Comparison of ENCODE assay signal across 8 mouse cellular contexts in genomic region chrX:7821865-7822779, GRCm38 (mm10). TPM values are rescaled to one million over a fixed set of nuclear protein-coding genes. Genes with fewer than 3 reads are reported as not detected.
DNase-seq lines count a peak whose midpoint lies in the region; ATAC-seq and TF ChIP-seq lines count a peak whose summit lies in the region.

Gene Kcnd1, plus strand, starts transcription at chrX:7822289.

- H3K4me3 ChIP-seq in testis, adult 2 months (ENCODE audit: control insufficient read depth, low read depth, low read length): peak within 1 kb of the TSS; percentile 13
- H3K4me3 ChIP-seq in embryonic facial prominence, embryonic 10.5 days: peak within 1 kb of the TSS; percentile 55
- H3K4me3 ChIP-seq in liver, embryonic 16.5 days (ENCODE audit: low read depth, low read length): peak within 1 kb of the TSS; percentile 27; the same call in 1 of the 2 replicates
- H3K4me3 ChIP-seq in small intestine, adult 2 months (ENCODE audit: low read depth, low read length): peak within 1 kb of the TSS; percentile 48

- TF ChIP-seq CTCF in testis, adult 2 months (IDR thresholded peaks at IDR 0.05; ENCODE audit: control insufficient read depth, insufficient read depth, insufficient replicate concordance, low read depth, low read length): no peak
- no peak for TF ChIP-seq CTCF in small intestine, adult 2 months (IDR thresholded peaks at IDR 0.05; ENCODE audit: extremely low read depth, insufficient read length, insufficient replicate concordance, low read depth, low read length)

- peaks cover 2% of the 10 kb centered on the region for H3K4me1 ChIP-seq in testis, adult 2 months (ENCODE audit: control insufficient read depth, insufficient read depth, low read length)
- H3K4me1 ChIP-seq in embryonic facial prominence, embryonic 10.5 days: peaks cover 13% of the 10 kb centered on the region
- H3K4me1 ChIP-seq in liver, embryonic 16.5 days (ENCODE audit: control insufficient read depth, low read depth, low read length): no peaks in the 10 kb centered on the region; the same call in 1 of the 2 replicates
- peaks cover 2% of the 10 kb centered on the region; the same call in 1 of the 2 replicates for H3K4me1 ChIP-seq in small intestine, adult 2 months (ENCODE audit: control insufficient read depth, insufficient read depth, insufficient read length, low read length)

- no peak for ATAC-seq in liver, embryonic 16.5 days (ENCODE audit: low read depth)

- no peak for DNase-seq in testis, postnatal 14 days (ENCODE audit: low spot score)
- DNase-seq in embryonic facial prominence, embryonic 10.5 days (ENCODE audit: low spot score): peak; percentile 34
- peak; percentile 6 to 16 for DNase-seq in heart, adult 9 months (ENCODE audit: low spot score in 2 of 2)
- DNase-seq in layer of hippocampus, adult 18-20 months (ENCODE audit: low spot score in 2 of 2): peak; percentile 36 to 37
- no peak for DNase-seq in thymus, postnatal 10 days (ENCODE audit: low spot score in 2 of 2)

- H3K27ac ChIP-seq in testis, adult 2 months (ENCODE audit: control insufficient read depth, insufficient read depth, low read depth, low read length): no peak within 1 kb of the TSS
- H3K27ac ChIP-seq in embryonic facial prominence, embryonic 10.5 days (replicated peaks): no peak within 1 kb of the TSS
- H3K27ac ChIP-seq in liver, embryonic 16.5 days (ENCODE audit: low read length): no peak within 1 kb of the TSS
- H3K27ac ChIP-seq in small intestine, adult 2 months (ENCODE audit: insufficient read depth, low read depth, low read length): no peak within 1 kb of the TSS

- H3K9me3 ChIP-seq in embryonic facial prominence, embryonic 10.5 days: peaks cover 8% of the 10 kb centered on the region; the same call in 1 of the 2 replicates
- H3K9me3 ChIP-seq in liver, embryonic 16.5 days (replicated peaks; ENCODE audit: control insufficient read depth, low read length): no peaks in the 10 kb centered on the region

- no peak for TF ChIP-seq POLR2A in testis, adult 2 months (IDR thresholded peaks at IDR 0.05; ENCODE audit: control insufficient read depth, low read depth, low read length)
- TF ChIP-seq POLR2A in small intestine, adult 2 months (IDR thresholded peaks at IDR 0.05; ENCODE audit: low read depth, low read length): no peak

- no peak within 1 kb of the TSS; the same call in 1 of the 2 replicates for H3K9ac ChIP-seq in liver, embryonic 16.5 days (ENCODE audit: low read depth, low read length)

- no peaks in the 10 kb centered on the region for H3K36me3 ChIP-seq in testis, adult 2 months (ENCODE audit: control insufficient read depth, insufficient read depth, low read length)
- peaks cover 27% of the 10 kb centered on the region for H3K36me3 ChIP-seq in embryonic facial prominence, embryonic 10.5 days (replicated peaks)
- H3K36me3 ChIP-seq in liver, embryonic 16.5 days (ENCODE audit: control insufficient read depth, insufficient read depth): no peaks in the 10 kb centered on the region; the same call in 1 of the 2 replicates
- H3K36me3 ChIP-seq in small intestine, adult 2 months (ENCODE audit: control insufficient read depth, insufficient read depth, low read length): peaks cover 13% of the 10 kb centered on the region

- H3K27me3 ChIP-seq in testis, adult 2 months (ENCODE audit: control insufficient read depth, insufficient read depth, low read length): no peaks in the 10 kb centered on the region
- H3K27me3 ChIP-seq in embryonic facial prominence, embryonic 10.5 days (replicated peaks; ENCODE audit: low read depth, poor library complexity, severe bottlenecking): no peaks in the 10 kb centered on the region
- H3K27me3 ChIP-seq in liver, embryonic 16.5 days (ENCODE audit: control insufficient read depth, insufficient read depth, low read depth, low read length): no peaks in the 10 kb centered on the region
- no peaks in the 10 kb centered on the region for H3K27me3 ChIP-seq in small intestine, adult 2 months (ENCODE audit: control insufficient read depth, insufficient read depth, low read length)

- peak within 1 kb of the TSS; percentile 44 for H3K4me2 ChIP-seq in liver, embryonic 16.5 days (ENCODE audit: low read depth, low read length)

- 17% methylated on average over 24 of the region's 24 CpGs for WGBS in embryonic facial prominence, embryonic 10.5 days
- WGBS in liver, embryonic 16.5 days (ENCODE audit: insufficient replicate concordance): 14% methylated on average over 24 of the region's 24 CpGs
- WGBS in small intestine, adult 2 months: 12% methylated on average over 24 of the region's 24 CpGs

RNA-seq across cellular contexts. Expression of gene Kcnd1, which starts in this region (rescaled TPM):
- 0.79 and 1.3 TPM in 2 replicates for polyA plus RNA-seq in testis, adult 2 months (2012; rRNA removed)
- 1.4 and 2.2 TPM in 2 replicates for polyA plus RNA-seq in embryonic facial prominence, embryonic 10.5 days (2016; fragmentation: Nextera tagmentation; extraction: Ambion mirVana)
- 1 to 10 TPM; 7.0 to 8.9 TPM for total RNA-seq in layer of hippocampus, adult 18-20 months (2021)
- polyA plus RNA-seq in liver, embryonic 16.5 days (2015; fragmentation: Nextera tagmentation; extraction: Ambion mirVana): 0.19 TPM in 2 replicates
- polyA plus RNA-seq in small intestine, adult 2 months (2012; rRNA removed): 0.72 and 1.3 TPM in 2 replicates

Comparison
In these comparisons a context has a peak if more than half of its experiments do, and no peak if none do; other contexts are left out.
1. DNase-seq: peak in embryonic facial prominence, embryonic 10.5 days (single experiment), heart, adult 9 months (2 of 2) and layer of hippocampus, adult 18-20 months (2 of 2); none in testis, postnatal 14 days (single experiment) and thymus, postnatal 10 days (0 of 2).
2. Peak in every context shown above with its lines, with median percentiles within 50 percentile points of each other: H3K4me3 ChIP-seq.